Mouse (Mus musculus): ENCODE results near the gene Frmd4b.

DNA sequence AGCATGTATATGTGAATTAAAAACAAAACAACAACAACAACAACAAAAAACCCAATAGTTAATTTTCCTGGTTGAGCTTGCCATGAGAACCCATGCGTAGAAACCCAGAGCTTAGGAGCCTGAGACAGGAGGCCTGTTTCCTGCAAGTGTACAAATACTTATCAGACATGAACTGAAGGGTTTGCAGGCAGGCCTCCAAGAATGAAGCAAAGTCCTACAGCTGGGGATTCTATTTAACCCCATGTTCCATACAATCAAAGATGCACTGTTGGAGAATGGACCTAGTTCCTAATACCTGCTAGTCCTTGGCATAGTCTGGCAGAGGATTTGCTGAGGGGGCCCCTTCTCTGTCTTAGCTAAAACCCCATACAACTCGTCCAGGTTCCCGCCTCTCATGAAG is 276.2 kb downstream of the Frmd4b start:
- no peak for TF ChIP-seq CTCF (IDR thresholded peaks at IDR 0.05)
- TF ChIP-seq POLR2A (IDR thresholded peaks at IDR 0.05; ENCODE audit: insufficient read depth, low read depth, low read length), result no peak
